Mouse (Mus musculus) CH12.LX (cell line): ENCODE measurements around the gene Atad5. TPM values are rescaled to one million over a fixed set of nuclear protein-coding genes. Genes with fewer than 3 reads are reported as not detected.

Experiments used
- DNase-seq: peaks from one replicate; pipeline ENCODE4 v3.0.0-alpha.2; 2013; ENCODE audit errors: extremely low read depth
- H3K27ac ChIP-seq: 2 replicates; pipeline ENCODE4 v1.5.1; 2012; ENCODE audit warnings: low read depth, mild to moderate bottlenecking, control low read depth, moderate library complexity; ENCODE audit not compliant: insufficient read depth
- H3K27me3 ChIP-seq: replicated peaks from 2 replicates; pipeline ENCODE3; 2012; ENCODE audit warnings: inconsistent platforms
- H3K36me3 ChIP-seq, 2 experiments: replicated peaks in 1 of 2; 2 replicates each; pipeline versions ENCODE3 to v1.6.1; 2012; ENCODE audit warnings: inconsistent platforms in 1 of 2, low read length in 1 of 2, mild to moderate bottlenecking in 1 of 2, mixed read lengths in 1 of 2, moderate library complexity in 1 of 2; ENCODE audit not compliant: control insufficient read depth in 1 of 2, insufficient read depth in 1 of 2
- H3K4me1 ChIP-seq, 2 experiments: 2 replicates each; pipeline ENCODE4 v1.6.1; 2012; ENCODE audit warnings: inconsistent platforms in 1 of 2, moderate library complexity in 1 of 2; ENCODE audit not compliant: insufficient read depth in 2 of 2, control insufficient read depth in 1 of 2
- H3K4me2 ChIP-seq: 2 replicates; pipeline ENCODE4 v1.6.1; 2012; ENCODE audit warnings: low read depth, mild to moderate bottlenecking, control low read depth; ENCODE audit not compliant: poor library complexity, insufficient read depth, severe bottlenecking
- H3K4me3 ChIP-seq, 3 experiments: fragments of 150-350 bp in 1 of 3; sonication (generic) in 1 of 3; replicated peaks in 1 of 3; 2 replicates each; pipeline versions ENCODE3 to v1.5.1; 2011 to 2012; ENCODE audit warnings: low read depth in 2 of 3, low read length in 2 of 3, mild to moderate bottlenecking in 2 of 3, moderate library complexity in 2 of 3, control low read depth in 1 of 3, improper control_type of control experiment in 1 of 3, inconsistent platforms in 1 of 3, mixed read lengths in 1 of 3; ENCODE audit not compliant: poor library complexity in 1 of 3
- H3K79me2 ChIP-seq: replicated peaks from 2 replicates; pipeline ENCODE4 v1.6.1; 2012; ENCODE audit warnings: mild to moderate bottlenecking, moderate library complexity; ENCODE audit not compliant: control insufficient read depth, poor library complexity, insufficient read depth, severe bottlenecking; ENCODE audit errors: extremely low read depth
- H3K9ac ChIP-seq: 2 replicates; pipeline ENCODE4 v1.6.1; 2012; ENCODE audit warnings: low read depth, mild to moderate bottlenecking, control low read depth, moderate library complexity; ENCODE audit not compliant: insufficient read depth
- H3K9me3 ChIP-seq: replicated peaks from 2 replicates; pipeline ENCODE3; 2012; ENCODE audit warnings: low read length, inconsistent platforms, mixed read lengths
- CHD1 ChIP-seq: IDR thresholded peaks from 2 replicates; pipeline ENCODE4 v1.6.1; 2012; ENCODE audit warnings: low read depth, low read length, improper control_type of control experiment, inconsistent platforms
- CHD2 ChIP-seq: IDR thresholded peaks from 2 replicates; pipeline ENCODE4 v1.6.1; 2011; ENCODE audit warnings: low read length, improper control_type of control experiment
- CTCF ChIP-seq, 2 experiments: IDR thresholded peaks in 1 of 2; conservative IDR thresholded peaks in 1 of 2; 2 replicates each; pipeline ENCODE4 v1.5.1; 2011 to 2012; ENCODE audit warnings: low read depth in 2 of 2, low read length in 2 of 2, improper control_type of control experiment in 1 of 2, inconsistent platforms in 1 of 2, mild to moderate bottlenecking in 1 of 2, moderate library complexity in 1 of 2
- E2F4 ChIP-seq: IDR thresholded peaks from 2 replicates; pipeline ENCODE4 v1.6.1; 2011; ENCODE audit warnings: low read depth, low read length, improper control_type of control experiment; ENCODE audit not compliant: insufficient replicate concordance
- ELF1 ChIP-seq: IDR thresholded peaks from 2 replicates; pipeline ENCODE4 v1.6.1; 2014; ENCODE audit warnings: low read depth, mild to moderate bottlenecking, inconsistent platforms, low read length, improper control_type of control experiment
- EP300 ChIP-seq: IDR thresholded peaks from 2 replicates; pipeline ENCODE4 v1.6.1; 2011; ENCODE audit warnings: low read length, improper control_type of control experiment
- ETS1 ChIP-seq: conservative IDR thresholded peaks from 2 replicates; pipeline ENCODE4 v1.6.1; 2012; ENCODE audit warnings: low read depth, mild to moderate bottlenecking, inconsistent platforms, low read length, improper control_type of control experiment, moderate library complexity
- GABPA ChIP-seq: IDR thresholded peaks from 2 replicates; pipeline ENCODE4 v1.6.1; 2012; ENCODE audit warnings: low read depth, low read length, improper control_type of control experiment, inconsistent platforms; ENCODE audit not compliant: insufficient replicate concordance
- HCFC1 ChIP-seq: IDR thresholded peaks from 2 replicates; pipeline ENCODE4 v1.6.1; 2012; ENCODE audit warnings: low read depth, mild to moderate bottlenecking, inconsistent platforms, low read length, improper control_type of control experiment
- IRF4 ChIP-seq: IDR thresholded peaks from 2 replicates; pipeline ENCODE4 v1.6.1; 2014; ENCODE audit warnings: low read depth, mild to moderate bottlenecking, inconsistent platforms, low read length, improper control_type of control experiment
- JUN ChIP-seq: IDR thresholded peaks from 2 replicates; pipeline ENCODE4 v1.6.1; 2011; ENCODE audit warnings: low read depth, mild to moderate bottlenecking, low read length, improper control_type of control experiment, moderate library complexity; ENCODE audit not compliant: insufficient read depth
- JUND ChIP-seq: conservative IDR thresholded peaks from 2 replicates; pipeline ENCODE4 v1.6.1; 2011; ENCODE audit warnings: low read depth, low read length, improper control_type of control experiment
- MAFK ChIP-seq: IDR thresholded peaks from 2 replicates; pipeline ENCODE4 v1.6.1; 2011; ENCODE audit warnings: low read length, improper control_type of control experiment; ENCODE audit not compliant: insufficient replicate concordance
- MAX ChIP-seq: IDR thresholded peaks from 2 replicates; pipeline ENCODE4 v1.6.1; 2011; ENCODE audit warnings: low read length, improper control_type of control experiment
- MAZ ChIP-seq: IDR thresholded peaks from 2 replicates; pipeline ENCODE4 v1.6.1; 2012; ENCODE audit warnings: low read depth, mild to moderate bottlenecking, inconsistent platforms, low read length, improper control_type of control experiment, moderate library complexity
- MEF2A ChIP-seq: IDR thresholded peaks from 2 replicates; pipeline ENCODE4 v1.6.1; 2014; ENCODE audit warnings: low read depth, mild to moderate bottlenecking, inconsistent platforms, low read length, improper control_type of control experiment, borderline replicate concordance
- MXI1 ChIP-seq: IDR thresholded peaks from 2 replicates; pipeline ENCODE4 v1.6.1; 2011; ENCODE audit warnings: mild to moderate bottlenecking, low read depth, low read length, improper control_type of control experiment
- MYC ChIP-seq: IDR thresholded peaks from 2 replicates; pipeline ENCODE4 v1.6.1; 2011; ENCODE audit warnings: low read depth, mild to moderate bottlenecking, improper control_type of control experiment, low read length
- NRF1 ChIP-seq: IDR thresholded peaks from 2 replicates; pipeline ENCODE4 v1.6.1; 2014; ENCODE audit warnings: low read depth, mild to moderate bottlenecking, inconsistent platforms, low read length, improper control_type of control experiment, moderate library complexity
- PAX5 ChIP-seq: IDR thresholded peaks from 2 replicates; pipeline ENCODE4 v1.6.1; 2012; ENCODE audit warnings: low read length, inconsistent platforms, mixed read lengths
- POLR2A ChIP-seq: IDR thresholded peaks from 2 replicates; pipeline ENCODE4 v1.6.1; 2011; ENCODE audit warnings: low read depth, mild to moderate bottlenecking, improper control_type of control experiment, low read length
- POLR2AphosphoS2 ChIP-seq: IDR thresholded peaks from 2 replicates; pipeline ENCODE4 v1.6.1; 2011; ENCODE audit warnings: low read depth, low read length, improper control_type of control experiment
- RAD21 ChIP-seq: IDR thresholded peaks from 2 replicates; pipeline ENCODE4 v1.6.1; 2011; ENCODE audit warnings: low read depth, mild to moderate bottlenecking, low read length, improper control_type of control experiment, moderate library complexity
- RCOR1 ChIP-seq: conservative IDR thresholded peaks from 2 replicates; pipeline ENCODE4 v1.6.1; 2012; ENCODE audit warnings: low read depth, mild to moderate bottlenecking, inconsistent platforms, low read length, improper control_type of control experiment
- SIN3A ChIP-seq: IDR thresholded peaks from 2 replicates; pipeline ENCODE4 v1.6.1; 2012; ENCODE audit warnings: low read length, improper control_type of control experiment, inconsistent platforms
- SMC3 ChIP-seq: IDR thresholded peaks from 2 replicates; pipeline ENCODE4 v1.6.1; 2011; ENCODE audit warnings: low read depth, low read length, improper control_type of control experiment
- TBP ChIP-seq: conservative IDR thresholded peaks from 2 replicates; pipeline ENCODE4 v1.6.1; 2011; ENCODE audit warnings: low read depth, low read length, improper control_type of control experiment
- TCF12 ChIP-seq: IDR thresholded peaks from 2 replicates; pipeline ENCODE4 v1.6.1; 2014; ENCODE audit warnings: low read depth, mild to moderate bottlenecking, inconsistent platforms, low read length, improper control_type of control experiment
- UBTF ChIP-seq: IDR thresholded peaks from 2 replicates; pipeline ENCODE4 v1.6.1; 2012; ENCODE audit warnings: low read depth, mild to moderate bottlenecking, inconsistent platforms, low read length, improper control_type of control experiment, moderate library complexity
- USF1 ChIP-seq: IDR thresholded peaks from 2 replicates; pipeline ENCODE4 v1.6.1; 2014; ENCODE audit warnings: low read depth, mild to moderate bottlenecking, inconsistent platforms, low read length, improper control_type of control experiment
- ZKSCAN1 ChIP-seq: IDR thresholded peaks from 2 replicates; pipeline ENCODE4 v1.6.1; 2012; ENCODE audit warnings: low read depth, inconsistent platforms, low read length, improper control_type of control experiment, borderline replicate concordance
- ZMIZ1 ChIP-seq: IDR thresholded peaks from 2 replicates; pipeline ENCODE4 v1.6.1; 2012; ENCODE audit warnings: low read depth, mild to moderate bottlenecking, inconsistent platforms, low read length, improper control_type of control experiment
- ZNF384 ChIP-seq: IDR thresholded peaks from 2 replicates; pipeline ENCODE4 v1.6.1; 2012; ENCODE audit warnings: low read depth, low read length, improper control_type of control experiment, inconsistent platforms
- dilution Hi-C: fragments of 300-500 bp; cut with MboI; formaldehyde crosslinking; loops from 2 replicates; pipeline ENCODE4 v1.14.3; 2020; ENCODE audit warnings: low sequenced_read_pairs; ENCODE audit not compliant: extremely low pct_unique_long_range_greater_than_20kb, extremely low pct_ligation_motif_present
- in situ Hi-C: fragments of 300-500 bp; cut with MboI; formaldehyde crosslinking; loops from 3 replicates; pipeline ENCODE4 v1.14.3; 2019; ENCODE audit warnings: low sequenced_read_pairs, low pct_ligation_motif_present, low pct_unique_long_range_greater_than_20kb, mixed read lengths
- polyA plus RNA-seq: library from polyadenylated mRNA; unstranded; fragments of >175 nt; gene quantifications from 2 replicates; pipeline ENCODE4 v1.2.1, GENCODE M21; 2012; ENCODE audit warnings: low read depth; ENCODE audit not compliant: insufficient read length
- total RNA-seq, 2 experiments: library from RNA; depleted of rRNA; stranded (reverse); fragments of 300-350 nt in 1 of 2; fragments of >200 nt in 1 of 2; gene quantifications; 2 replicates each; pipeline ENCODE4 v1.2.3; 2012 to 2014

Gene Atad5
- total and polyA plus RNA-seq, 3 experiments, result 24.0 to 46.3 (median 35.2) TPM

DNA sequence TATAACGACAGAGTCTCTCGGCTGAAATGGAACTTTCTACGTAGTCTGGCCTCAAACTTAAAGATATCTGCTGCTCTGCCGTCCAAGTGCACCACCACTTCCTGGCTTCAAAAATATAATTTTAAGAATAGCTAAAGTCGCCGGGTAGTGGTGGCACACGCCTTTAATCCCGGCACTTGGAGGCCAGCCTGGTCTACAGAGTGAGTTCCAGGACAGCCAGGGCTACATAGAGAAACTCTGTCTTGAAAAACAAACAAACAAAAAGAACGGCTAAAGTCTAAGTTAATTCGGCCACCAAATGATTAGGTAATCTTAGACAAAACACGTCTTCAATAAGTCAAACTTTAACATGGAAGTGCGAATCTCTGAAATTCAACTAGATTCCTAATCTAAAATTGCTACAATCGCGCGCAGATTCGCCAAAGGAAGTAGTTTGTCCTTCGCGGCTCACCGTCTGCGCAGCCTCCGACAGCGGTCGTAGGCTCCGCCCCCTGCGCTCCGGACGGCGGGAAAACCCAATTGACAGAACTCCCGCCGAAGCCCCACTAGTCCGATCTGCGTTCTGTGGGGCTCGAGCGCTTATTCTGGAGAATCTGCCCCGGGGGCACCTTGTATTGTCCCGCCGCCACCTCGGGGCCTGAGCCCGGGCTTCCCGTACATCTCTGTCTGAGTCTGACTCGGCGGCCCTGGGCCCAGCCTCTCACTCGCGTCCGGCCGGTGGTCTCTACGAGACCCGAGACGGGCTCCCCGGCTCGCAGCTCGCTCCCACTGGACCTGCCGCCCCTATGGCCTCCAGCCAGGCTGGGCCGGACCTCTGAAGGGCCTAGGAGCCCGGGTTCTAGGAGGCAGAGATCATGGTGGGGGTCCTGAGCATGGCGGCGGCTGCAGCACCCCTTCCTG lies at the start of gene Atad5 (continued):
- TF ChIP-seq TBP, result peak; percentile 87

- Histone ChIP-seq H3K9ac (peak overlapping the region; percentile 27; the same call in 1 of the 2 replicates), H3K27ac (peak overlapping the region; percentile 81), H3K27me3 (no peaks in the 10 kb centered on the region), H3K4me3 (peak overlapping the region in 2 of 3 experiments; percentile 18 to 23), H3K4me1 (peaks cover 12 to 45% of the 10 kb centered on the region in 2 experiments), H3K79me2 (no peaks in the 10 kb centered on the region), H3K4me2 (peak overlapping the region; percentile 89), H3K9me3 (no peaks in the 10 kb centered on the region), H3K36me3 (peaks cover 15 to 37% of the 10 kb centered on the region in 2 experiments)
- in situ Hi-C loops, result loop anchor here (5.0 kb wide), 2 partner anchors 39 to 99 kb away; partner anchors contain the start of genes Crlf3 and Tefm
- peak; percentile 85 for DNase-seq
- dilution Hi-C loops, result no loop called here
- TF ChIP-seq GABPA, result no peak
- peak; percentile 73 for TF ChIP-seq SMC3
- TF ChIP-seq ZNF384, result peak; percentile 57
- TF ChIP-seq UBTF, result no peak
- no peak for TF ChIP-seq E2F4
- TF ChIP-seq SIN3A, result peak; percentile 87
- TF ChIP-seq JUN, result no peak
- peak; percentile 65 to 94; a peak in 3 of 4 replicates for TF ChIP-seq CTCF (conservative IDR thresholded peaks at IDR 0.05 in 1 of 2, IDR thresholded peaks at IDR 0.05 in 1 of 2; ENCODE audit: low read depth in 2 of 2, low read length in 2 of 2)
- no peak for TF ChIP-seq HCFC1
- TF ChIP-seq MAZ, result 0 out of 2 replicates have a peak, but pooled peaks have one; percentile 54
- TF ChIP-seq MEF2A, result no peak
- TF ChIP-seq CHD1, result peak; percentile 89; the same call in 1 of the 2 replicates
- no peak; the same call in 1 of the 2 replicates for TF ChIP-seq NRF1
- peak; percentile 92 for TF ChIP-seq RAD21
- no peak for TF ChIP-seq ZKSCAN1
- TF ChIP-seq JUND, result 0 out of 2 replicates have a peak, but pooled peaks have one; percentile 31
- peak; percentile 50; the same call in 1 of the 2 replicates for TF ChIP-seq IRF4
- no peak for TF ChIP-seq RCOR1
- TF ChIP-seq POLR2A, result no peak; the same call in 1 of the 2 replicates
- peak; percentile 22; the same call in 1 of the 2 replicates for TF ChIP-seq MXI1
- no peak for TF ChIP-seq TCF12
- no peak for TF ChIP-seq PAX5
- no peak for TF ChIP-seq USF1
- TF ChIP-seq MAFK, result no peak
- no peak for TF ChIP-seq ELF1
- no peak for TF ChIP-seq TBP
- TF ChIP-seq MYC, result peak; percentile 54
- no peak for TF ChIP-seq ZMIZ1
- TF ChIP-seq MAX, result 0 out of 2 replicates have a peak, but pooled peaks have one; percentile 5
- TF ChIP-seq CHD2, result no peak
- no peak; the same call in 1 of the 2 replicates for TF ChIP-seq ETS1
- no peak for TF ChIP-seq EP300
- peak; percentile 19; the same call in 1 of the 2 replicates for TF ChIP-seq POLR2AphosphoS2
Measured at GRCm38 (mm10) chr11:80042615-80043418, 46.4 kb upstream of the Atad5 start.
